Comparison of ENCODE assay signal across 9 mouse cellular contexts in genomic region chr3:87154398-87155287, GRCm38 (mm10). TPM values are rescaled to one million over a fixed set of nuclear protein-coding genes. Genes with fewer than 3 reads are reported as not detected.
DNase-seq lines count a peak whose midpoint lies in the region; ATAC-seq lines count a peak whose summit lies in the region.
"Had no signal": no experiment of that assay in that cellular context is flagged by ENCODE, and none has a peak within 500 bp of the region (broad histone marks: within the 10 kb centered on the region; RNA-seq: fewer than 3 reads in every experiment).

No protein-coding gene starts in this region.

- 56% methylated on average over 15 of the region's 15 CpGs for WGBS in limb, embryonic 12.5 days

- no peaks in the 10 kb centered on the region for H3K27me3 ChIP-seq in limb, embryonic 12.5 days

- H3K9ac ChIP-seq in limb, embryonic 12.5 days (replicated peaks) = no peak overlapping the region

- no peak overlapping the region for H3K4me2 ChIP-seq in limb, embryonic 12.5 days

- DNase-seq in frontal cortex, postnatal 36 days (ENCODE audit: low spot score in 2 of 2) = no peak
- DNase-seq in right cerebral cortex, postnatal 4 days = peak; percentile 29
- DNase-seq in right cerebral cortex, postnatal 14 days = no peak
- no peak for DNase-seq in MN1 (ENCODE audit: low spot score)
- no peak for DNase-seq in cerebellum, postnatal 25 days
- no peak for DNase-seq in gastrocnemius, postnatal 4 days (ENCODE audit: low spot score in 2 of 2)
- DNase-seq: liver had no signal

- H3K27ac ChIP-seq in limb, embryonic 12.5 days = peak overlapping the region; percentile 78

- H3K4me1 ChIP-seq in limb, embryonic 12.5 days (replicated peaks) = peaks cover 95% of the 10 kb centered on the region

- ATAC-seq in frontal cortex, adult (ENCODE audit: low TSS enrichment) = peak; percentile 75
- no peak for ATAC-seq in limb, embryonic 12.5 days (ENCODE audit: insufficient number of reproducible peaks, insufficient read depth, low FRiP score, low TSS enrichment, low read depth)

- H3K4me3 ChIP-seq in limb, embryonic 12.5 days (replicated peaks) = no peak overlapping the region

- peaks cover under 1% of the 10 kb centered on the region; the same call in 1 of the 2 replicates for H3K36me3 ChIP-seq in limb, embryonic 12.5 days

- H3K9me3 ChIP-seq in limb, embryonic 12.5 days = no peaks in the 10 kb centered on the region

RNA-seq across cellular contexts. Expression of gene Kirrel, which starts 19.9 kb away (rescaled TPM):
- polyA plus RNA-seq in limb, embryonic 12.5 days (2016; fragmentation: Nextera tagmentation; extraction: Ambion mirVana) = 17.5 and 22.1 TPM in 2 replicates
- 10 to 100 TPM; 29.1 to 30.5 TPM for total RNA-seq in gastrocnemius, postnatal 4 days (2021)
